Mouse (Mus musculus): ENCODE results near the gene Arhgap24. TPM values are rescaled to one million over a fixed set of nuclear protein-coding genes. Genes with fewer than 3 reads are reported as not detected.
A peak's percentile ranks its signal among the peaks of the same experiment; 100 is the strongest.

The Arhgap24 gene
- polyA plus RNA-seq, 1 experiment from 2014 or later, result 11.3 TPM

- Histone ChIP-seq H3K4me3 (ENCODE audit: low read length) (no peak overlapping the region), H3K27ac (ENCODE audit: low read length) (no peak overlapping the region), H3K9ac (ENCODE audit: low read depth, low read length) (no peak overlapping the region), H3K9me3 (ENCODE audit: control insufficient read depth, low read length) (no peaks in the 10 kb centered on the region), H3K36me3 (ENCODE audit: control insufficient read depth, insufficient read depth, low read length) (no peaks in the 10 kb centered on the region), H3K4me1 (ENCODE audit: control insufficient read depth, insufficient read depth, low read length) (peaks cover 5% of the 10 kb centered on the region; the same call in 1 of the 2 replicates), H3K4me2 (ENCODE audit: low read depth, low read length) (no peak overlapping the region), H3K27me3 (replicated peaks; ENCODE audit: control insufficient read depth, insufficient read depth, low read length) (no peaks in the 10 kb centered on the region)
- WGBS, result 82% methylated on average over 6 of the region's 6 CpGs
- ATAC-seq, result no peak
Observed at GRCm38 (mm10) chr5:102802833-102803232, 321.6 kb downstream of the Arhgap24 start.

GRCm38 (mm10) chr5:102803675-102804074 lies 322.5 kb downstream of the Arhgap24 start:
- no peak overlapping the region for H3K27ac ChIP-seq (ENCODE audit: low read length)
- ATAC-seq, result peak; percentile 26; the same call in 1 of the 2 replicates
- 56% methylated on average over 4 of the region's 4 CpGs for WGBS

GRCm38 (mm10) chr5:102807518-102807917 lies 326.3 kb downstream of the Arhgap24 start:
- Histone ChIP-seq H3K9me3 (ENCODE audit: control insufficient read depth, low read length) (no peaks in the 10 kb centered on the region), H3K9ac (ENCODE audit: low read depth, low read length) (no peak overlapping the region), H3K27ac (ENCODE audit: low read length) (no peak overlapping the region), H3K36me3 (ENCODE audit: control insufficient read depth, insufficient read depth, low read length) (no peaks in the 10 kb centered on the region), H3K27me3 (replicated peaks; ENCODE audit: control insufficient read depth, insufficient read depth, low read length) (no peaks in the 10 kb centered on the region), H3K4me3 (ENCODE audit: low read length) (no peak overlapping the region), H3K4me2 (ENCODE audit: low read depth, low read length) (no peak overlapping the region), H3K4me1 (ENCODE audit: control insufficient read depth, insufficient read depth, low read length) (0 out of 2 replicates have a peak, but pooled peaks cover 2% of the 10 kb centered on the region)
- ATAC-seq, result no peak

More at GRCm38 (mm10) chr5:102803675-102804074, 322.5 kb downstream of the Arhgap24 start:
- H3K4me1 ChIP-seq (ENCODE audit: control insufficient read depth, insufficient read depth, low read length), result peaks cover 5% of the 10 kb centered on the region; the same call in 1 of the 2 replicates
- no peaks in the 10 kb centered on the region for H3K9me3 ChIP-seq (ENCODE audit: control insufficient read depth, low read length)
- H3K36me3 ChIP-seq (ENCODE audit: control insufficient read depth, insufficient read depth, low read length), result no peaks in the 10 kb centered on the region
- no peak overlapping the region for H3K4me3 ChIP-seq (ENCODE audit: low read length)
- no peak overlapping the region for H3K4me2 ChIP-seq (ENCODE audit: low read depth, low read length)
- no peak overlapping the region for H3K9ac ChIP-seq (ENCODE audit: low read depth, low read length)
- H3K27me3 ChIP-seq (replicated peaks; ENCODE audit: control insufficient read depth, insufficient read depth, low read length), result no peaks in the 10 kb centered on the region

- Histone ChIP-seq H3K4me3 (ENCODE audit: low read length) (no peak overlapping the region), H3K9ac (ENCODE audit: low read depth, low read length) (no peak overlapping the region), H3K36me3 (ENCODE audit: control insufficient read depth, insufficient read depth, low read length) (no peaks in the 10 kb centered on the region), H3K27me3 (replicated peaks; ENCODE audit: control insufficient read depth, insufficient read depth, low read length) (no peaks in the 10 kb centered on the region), H3K4me2 (ENCODE audit: low read depth, low read length) (no peak overlapping the region), H3K4me1 (ENCODE audit: control insufficient read depth, insufficient read depth, low read length) (no peaks in the 10 kb centered on the region), H3K27ac (ENCODE audit: low read length) (no peak overlapping the region), H3K9me3 (ENCODE audit: control insufficient read depth, low read length) (no peaks in the 10 kb centered on the region)
- WGBS, result 67% methylated on average over 7 of the region's 7 CpGs
- no peak for ATAC-seq
Observed at GRCm38 (mm10) chr5:102810366-102810957, 329.3 kb downstream of the Arhgap24 start.

GRCm38 (mm10) chr5:102813271-102813670 lies 332.1 kb downstream of the Arhgap24 start:
- no peak overlapping the region for H3K27ac ChIP-seq (ENCODE audit: low read length)
- 34% methylated on average over 3 of the region's 3 CpGs for WGBS

GRCm38 (mm10) chr5:102817641-102818040 lies 336.4 kb downstream of the Arhgap24 start:
- Histone ChIP-seq H3K9me3 (ENCODE audit: control insufficient read depth, low read length) (no peaks in the 10 kb centered on the region), H3K4me1 (ENCODE audit: control insufficient read depth, insufficient read depth, low read length) (0 out of 2 replicates have a peak, but pooled peaks cover 3% of the 10 kb centered on the region), H3K4me2 (ENCODE audit: low read depth, low read length) (no peak overlapping the region), H3K9ac (ENCODE audit: low read depth, low read length) (no peak overlapping the region), H3K4me3 (ENCODE audit: low read length) (no peak overlapping the region), H3K27ac (ENCODE audit: low read length) (no peak overlapping the region), H3K27me3 (replicated peaks; ENCODE audit: control insufficient read depth, insufficient read depth, low read length) (no peaks in the 10 kb centered on the region), H3K36me3 (ENCODE audit: control insufficient read depth, insufficient read depth, low read length) (no peaks in the 10 kb centered on the region)
- ATAC-seq, result peak; percentile 76
- 54% methylated on average over 7 of the region's 7 CpGs for WGBS

More at GRCm38 (mm10) chr5:102813271-102813670, 332.1 kb downstream of the Arhgap24 start:
- H3K4me3 ChIP-seq (ENCODE audit: low read length), result no peak overlapping the region
- no peaks in the 10 kb centered on the region for H3K27me3 ChIP-seq (replicated peaks; ENCODE audit: control insufficient read depth, insufficient read depth, low read length)
- no peak overlapping the region for H3K9ac ChIP-seq (ENCODE audit: low read depth, low read length)
- ATAC-seq, result no peak
- no peaks in the 10 kb centered on the region for H3K36me3 ChIP-seq (ENCODE audit: control insufficient read depth, insufficient read depth, low read length)
- 0 out of 2 replicates have a peak, but pooled peaks cover 3% of the 10 kb centered on the region for H3K4me1 ChIP-seq (ENCODE audit: control insufficient read depth, insufficient read depth, low read length)
- no peak overlapping the region for H3K4me2 ChIP-seq (ENCODE audit: low read depth, low read length)
- no peaks in the 10 kb centered on the region for H3K9me3 ChIP-seq (ENCODE audit: control insufficient read depth, low read length)

- H3K9ac ChIP-seq (ENCODE audit: low read depth, low read length), result no peak overlapping the region
- ATAC-seq, result no peak
- H3K4me3 ChIP-seq (ENCODE audit: low read length), result no peak overlapping the region
- no peaks in the 10 kb centered on the region for H3K9me3 ChIP-seq (ENCODE audit: control insufficient read depth, low read length)
- 64% methylated on average over 8 of the region's 8 CpGs for WGBS
- H3K27ac ChIP-seq (ENCODE audit: low read length), result no peak overlapping the region
- no peaks in the 10 kb centered on the region for H3K36me3 ChIP-seq (ENCODE audit: control insufficient read depth, insufficient read depth, low read length)
- H3K4me1 ChIP-seq (ENCODE audit: control insufficient read depth, insufficient read depth, low read length), result no peaks in the 10 kb centered on the region
- no peak overlapping the region for H3K4me2 ChIP-seq (ENCODE audit: low read depth, low read length)
- H3K27me3 ChIP-seq (replicated peaks; ENCODE audit: control insufficient read depth, insufficient read depth, low read length), result no peaks in the 10 kb centered on the region
Observed at GRCm38 (mm10) chr5:102825538-102825937, 344.3 kb downstream of the Arhgap24 start.

GRCm38 (mm10) chr5:102839071-102839470 lies 357.9 kb downstream of the Arhgap24 start:
- no peaks in the 10 kb centered on the region for H3K27me3 ChIP-seq (replicated peaks; ENCODE audit: control insufficient read depth, insufficient read depth, low read length)
- H3K9ac ChIP-seq (ENCODE audit: low read depth, low read length), result no peak overlapping the region
- H3K4me1 ChIP-seq (ENCODE audit: control insufficient read depth, insufficient read depth, low read length), result no peaks in the 10 kb centered on the region; the same call in 1 of the 2 replicates
- WGBS, result 50% methylated on average over 4 of the region's 4 CpGs
- no peak overlapping the region for H3K4me2 ChIP-seq (ENCODE audit: low read depth, low read length)
- no peaks in the 10 kb centered on the region for H3K9me3 ChIP-seq (ENCODE audit: control insufficient read depth, low read length)
- H3K4me3 ChIP-seq (ENCODE audit: low read length), result no peak overlapping the region
- no peaks in the 10 kb centered on the region for H3K36me3 ChIP-seq (ENCODE audit: control insufficient read depth, insufficient read depth, low read length)
- no peak for ATAC-seq
- no peak overlapping the region for H3K27ac ChIP-seq (ENCODE audit: low read length)

- H3K9ac ChIP-seq (ENCODE audit: low read depth, low read length), result no peak overlapping the region
- H3K36me3 ChIP-seq (ENCODE audit: control insufficient read depth, insufficient read depth, low read length), result no peaks in the 10 kb centered on the region
- H3K9me3 ChIP-seq (ENCODE audit: control insufficient read depth, low read length), result no peaks in the 10 kb centered on the region
- peaks cover 10% of the 10 kb centered on the region for H3K4me1 ChIP-seq (ENCODE audit: control insufficient read depth, insufficient read depth, low read length)
- H3K4me3 ChIP-seq (ENCODE audit: low read length), result no peak overlapping the region
- no peak overlapping the region; the same call in 1 of the 2 replicates for H3K4me2 ChIP-seq (ENCODE audit: low read depth, low read length)
- no peak overlapping the region for H3K27ac ChIP-seq (ENCODE audit: low read length)
- no peaks in the 10 kb centered on the region for H3K27me3 ChIP-seq (replicated peaks; ENCODE audit: control insufficient read depth, insufficient read depth, low read length)
- 36% methylated on average over 5 of the region's 5 CpGs for WGBS
- ATAC-seq, result peak; percentile 84
Observed at GRCm38 (mm10) chr5:102843934-102844709, 362.9 kb downstream of the Arhgap24 start.
